Mouse (Mus musculus): ENCODE data around the gene Tspan18.

DNA sequence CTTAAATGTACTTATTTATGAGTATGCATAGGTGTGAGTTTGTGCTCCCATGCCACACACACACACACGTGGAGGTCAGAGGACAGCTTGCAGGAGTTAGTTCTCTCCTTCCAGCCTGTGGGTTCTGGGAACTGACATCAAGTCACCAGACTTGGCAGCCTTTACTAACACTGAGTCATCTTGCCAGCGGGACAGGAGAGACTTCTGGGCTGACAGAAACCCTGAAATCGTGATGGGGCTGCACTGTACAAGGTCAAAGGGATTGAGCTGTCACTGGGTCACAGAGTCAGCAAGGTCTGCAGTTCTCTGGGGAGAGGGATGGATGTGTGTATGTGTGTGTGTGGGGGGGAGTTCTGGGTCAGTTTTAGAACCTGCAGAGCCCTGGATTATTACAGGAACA is 36.6 kb downstream of the Tspan18 start:
- no peak for TF ChIP-seq CTCF (IDR thresholded peaks at IDR 0.05; ENCODE audit: control insufficient read depth, insufficient read depth, insufficient read length)
- TF ChIP-seq USF1 (IDR thresholded peaks at IDR 0.05; ENCODE audit: low read depth), result no peak
- no peak for TF ChIP-seq MAX (IDR thresholded peaks at IDR 0.05)

All from C2C12 (cell line).